Comparison of ENCODE assay signal across 16 mouse cellular contexts in genomic region chr3:116776961-116777360, GRCm38 (mm10).
"Had no signal": no experiment of that assay in that cellular context is flagged by ENCODE, and none has a peak within 500 bp of the region (broad histone marks: within the 10 kb centered on the region; RNA-seq: fewer than 3 reads in every experiment).

No protein-coding gene starts in this region.

- H3K9me3 ChIP-seq: neural tube, embryonic 13.5 days; neural tube, embryonic 15.5 days; stomach, embryonic 15.5 days had no signal

- H3K27ac ChIP-seq: neural tube, embryonic 13.5 days; neural tube, embryonic 15.5 days; stomach, embryonic 15.5 days; stomach, postnatal 0 days had no signal

- H3K27me3 ChIP-seq: neural tube, embryonic 13.5 days; neural tube, embryonic 15.5 days; stomach, embryonic 15.5 days had no signal

- H3K4me3 ChIP-seq: neural tube, embryonic 13.5 days; neural tube, embryonic 15.5 days; stomach, embryonic 15.5 days had no signal

- H3K9ac ChIP-seq: neural tube, embryonic 13.5 days; neural tube, embryonic 15.5 days; stomach, embryonic 15.5 days had no signal

- H3K4me1 ChIP-seq: neural tube, embryonic 13.5 days; neural tube, embryonic 15.5 days; stomach, embryonic 15.5 days had no signal

- DNase-seq: retina, postnatal 1 day; right cerebral cortex, adult 18-20 months; right cerebral cortex, postnatal 14 days; right cerebral cortex, postnatal 25 days; right cerebral cortex, postnatal 4 days; spleen, adult 18-20 months; thymus, adult 18-20 months; thymus, adult 2 months; thymus, postnatal 14 days; thymus, postnatal 25 days; thymus, postnatal 36 days; thymus, postnatal 4 days had no signal
